Mouse (Mus musculus) granulocyte monocyte progenitor cell, adult 5-6 weeks (primary cell): ENCODE results near the gene Hbb-y. TPM values are rescaled to one million over a fixed set of nuclear protein-coding genes. Genes with fewer than 3 reads are reported as not detected.
"Not testable (repeated sequence)": the region's sequence is repeated elsewhere in the genome, so short reads cannot be mapped to it uniquely, and the experiment has no call there.

Experiments
- ATAC-seq: replicated peaks from 2 replicates; pipeline ENCODE4 v1.8.0; 2016; ENCODE audit warnings: mild to moderate bottlenecking, moderate TSS enrichment, inconsistent platforms; ENCODE audit not compliant: poor library complexity, severe bottlenecking
- total RNA-seq, 2 experiments: library from RNA; stranded (forward) in 1 of 2; stranded (reverse) in 1 of 2; fragments of 200-712, 200-1000 nt in 1 of 2; fragments of >200 nt in 1 of 2; fragmentation: Nextera tagmentation in 1 of 2; gene quantifications; 2 replicates each; pipeline ENCODE4 v1.2.3; 2014 to 2017

Gene Hbb-y
- total RNA-seq, 2 experiments from 2014 or later: not detected

DNA sequence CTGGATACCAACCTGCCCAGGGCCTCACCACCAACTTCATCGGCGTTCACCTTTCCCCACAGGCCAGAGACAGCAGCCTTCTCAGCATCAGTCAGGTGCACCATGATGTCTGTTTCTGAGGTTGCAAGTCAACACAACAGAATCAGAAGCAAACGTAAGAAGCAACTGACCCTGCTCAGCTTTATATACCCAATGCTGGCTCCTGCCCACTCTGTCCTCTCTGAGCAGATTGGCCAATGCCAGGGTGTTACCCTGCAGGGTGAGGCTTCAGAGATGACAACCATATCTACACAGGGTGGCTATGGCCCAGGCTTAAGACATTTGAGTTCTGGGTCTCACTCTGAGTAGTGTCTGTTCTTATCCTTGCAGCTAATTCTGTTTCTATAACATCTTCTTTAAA, 39.2 kb downstream of the Hbb-y start, which contains the start of gene Hbb-bt:
Gene Hbb-bt, minus strand, starts transcription at position 231 of the 400 bp plus-strand sequence.
- no peak for ATAC-seq

DNA sequence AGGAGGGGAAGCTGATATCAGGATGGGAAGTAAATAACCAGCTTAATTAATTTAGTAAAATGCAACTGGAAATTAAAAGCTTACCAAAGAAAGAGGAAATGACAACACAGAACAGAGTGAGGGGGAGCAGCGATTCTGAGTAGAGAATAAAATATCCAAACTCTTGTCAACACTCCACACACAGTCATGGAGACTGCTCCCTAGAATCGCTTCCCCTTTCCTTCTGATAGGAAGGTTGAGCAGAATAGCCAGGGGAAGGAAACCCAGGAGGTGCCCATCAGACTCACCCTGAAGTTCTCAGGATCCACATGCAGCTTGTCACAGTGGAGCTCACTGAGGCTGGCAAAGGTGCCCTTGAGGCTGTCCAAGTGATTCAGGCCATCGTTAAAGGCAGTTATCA, 39.9 kb downstream of the Hbb-y start:
- ATAC-seq: peak; percentile 90

- peak; percentile 81 for ATAC-seq
These were observed 40.8 kb downstream of the Hbb-y start for GRCm38 (mm10) chr7:103812174-103812573.

DNA sequence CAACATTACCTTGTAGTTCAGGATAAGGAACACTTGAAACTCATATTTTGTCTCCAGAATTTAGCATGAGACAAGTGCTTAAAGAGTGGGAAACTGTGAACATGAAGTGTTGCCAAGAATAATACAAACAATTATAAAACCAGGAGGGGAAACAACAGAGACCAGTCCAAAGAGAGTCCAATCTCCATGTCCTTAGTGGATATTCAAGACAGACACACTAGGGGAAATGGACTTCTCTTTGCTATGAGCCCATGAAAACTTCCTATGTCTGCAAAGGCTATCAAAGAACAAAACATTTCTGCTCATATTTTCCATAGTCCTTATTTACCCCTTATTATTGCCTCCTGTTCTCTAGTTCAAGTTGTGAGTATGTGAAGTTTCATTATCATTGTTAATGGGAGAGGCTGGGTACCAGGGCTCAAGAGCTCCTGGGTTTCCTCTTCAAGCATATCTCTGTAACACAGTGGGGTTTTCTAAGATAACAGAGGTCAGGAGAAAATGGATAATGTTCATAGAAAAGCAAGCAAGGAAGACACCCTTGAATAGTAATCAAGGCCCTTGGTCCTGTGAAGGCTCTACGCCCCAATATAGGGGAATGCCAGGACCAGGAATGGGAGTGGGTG, 41.7 kb downstream of the Hbb-y start:
- no peak for ATAC-seq

GRCm38 (mm10) chr7:103810746-103811145, 42.3 kb downstream of the Hbb-y start:
- ATAC-seq: no peak

DNA sequence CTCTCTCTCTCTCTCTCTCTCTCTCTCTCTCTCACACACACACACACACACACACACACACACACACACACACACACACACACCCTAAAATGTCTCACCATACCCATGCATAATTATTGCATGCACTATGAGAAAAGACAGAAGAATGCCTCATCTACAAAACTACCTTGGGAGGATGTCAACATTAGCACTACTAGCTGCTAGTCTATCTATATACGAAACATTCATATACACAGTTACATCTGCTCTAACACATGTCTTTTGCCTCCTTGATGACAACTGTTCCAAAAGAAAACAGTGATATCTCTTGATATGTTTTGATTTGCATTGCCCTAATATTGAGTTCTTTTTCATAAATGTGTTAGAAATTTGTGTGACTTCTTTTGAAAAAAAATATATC, 42.7 kb downstream of the Hbb-y start:
- no peak for ATAC-seq

GRCm38 (mm10) chr7:103809801-103810155, 43.2 kb downstream of the Hbb-y start:
- no peak for ATAC-seq

GRCm38 (mm10) chr7:103808971-103809800, 43.8 kb downstream of the Hbb-y start:
- no peak for ATAC-seq

DNA sequence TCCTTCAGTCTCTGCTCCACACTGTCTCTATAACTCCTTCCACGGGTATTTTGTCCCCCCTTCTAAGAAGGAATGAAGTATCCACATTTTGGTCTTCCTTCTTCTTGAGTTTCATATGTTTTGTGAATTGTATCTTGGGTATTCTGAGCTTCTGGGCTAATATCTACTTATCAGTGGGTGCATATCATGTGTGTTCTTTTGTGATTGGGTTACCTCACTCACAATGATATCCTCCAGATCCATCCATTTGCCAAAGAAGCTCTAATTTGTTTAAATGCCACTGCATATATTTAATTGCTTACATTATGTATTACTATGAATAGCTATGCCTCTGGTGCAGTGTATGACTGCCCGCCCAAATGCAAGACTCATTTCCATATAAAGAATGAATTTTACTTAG, 44.9 kb downstream of the Hbb-y start:
- ATAC-seq: not testable (repeated sequence)

- ATAC-seq: peak; percentile 82
These were observed 46.2 kb downstream of the Hbb-y start for GRCm38 (mm10) chr7:103806856-103807255.

Other genes with a start within 250 kb of the Hbb-y start
Only the 30 nearest of the 31 such genes appear.
- gene Olfr622, start 210.5 kb downstream of the Hbb-y start, total RNA-seq (2014; fragmentation: Nextera tagmentation): not detected in 2 replicates
- gene Olfr622, start 210.5 kb downstream of the Hbb-y start, total RNA-seq (2017): not detected in 2 replicates
- not detected in 2 replicates for gene Olfr623, start 189.5 kb downstream of the Hbb-y start, total RNA-seq (2014; fragmentation: Nextera tagmentation)
- gene Olfr623, start 189.5 kb downstream of the Hbb-y start, total RNA-seq (2017): not detected in 2 replicates
- gene Olfr624, start 182.0 kb downstream of the Hbb-y start, total RNA-seq (2014; fragmentation: Nextera tagmentation): not detected in 2 replicates
- gene Olfr624, start 182.0 kb downstream of the Hbb-y start, total RNA-seq (2017): not detected in 2 replicates
- gene Olfr625-ps1, start 170.5 kb downstream of the Hbb-y start, total RNA-seq (2014; fragmentation: Nextera tagmentation): not detected in 2 replicates
- gene Olfr625-ps1, start 170.5 kb downstream of the Hbb-y start, total RNA-seq (2017): not detected in 2 replicates
- gene Olfr243, start 138.5 kb downstream of the Hbb-y start, total RNA-seq (2014; fragmentation: Nextera tagmentation): not detected in 2 replicates
- not detected in 2 replicates for gene Olfr243, start 138.5 kb downstream of the Hbb-y start, total RNA-seq (2017)
- gene Olfr628, start 122.8 kb downstream of the Hbb-y start, total RNA-seq (2014; fragmentation: Nextera tagmentation): not detected in 2 replicates
- gene Olfr628, start 122.8 kb downstream of the Hbb-y start, total RNA-seq (2017): not detected in 2 replicates
- gene Olfr629, start 108.3 kb downstream of the Hbb-y start, total RNA-seq (2014; fragmentation: Nextera tagmentation): not detected in 2 replicates
- not detected in 2 replicates for gene Olfr629, start 108.3 kb downstream of the Hbb-y start, total RNA-seq (2017)
- gene Olfr630, start 95.9 kb downstream of the Hbb-y start, total RNA-seq (2014; fragmentation: Nextera tagmentation): not detected in 2 replicates
- not detected in 2 replicates for gene Olfr630, start 95.9 kb downstream of the Hbb-y start, total RNA-seq (2017)
- not detected in 2 replicates for gene Olfr69, start 81.6 kb downstream of the Hbb-y start, total RNA-seq (2014; fragmentation: Nextera tagmentation)
- not detected in 2 replicates for gene Olfr69, start 81.6 kb downstream of the Hbb-y start, total RNA-seq (2017)
- not detected in 2 replicates for gene Olfr68, start 73.5 kb downstream of the Hbb-y start, total RNA-seq (2014; fragmentation: Nextera tagmentation)
- gene Olfr68, start 73.5 kb downstream of the Hbb-y start, total RNA-seq (2017): not detected in 2 replicates
- not detected in 2 replicates for gene Olfr67, start 61.4 kb downstream of the Hbb-y start, total RNA-seq (2014; fragmentation: Nextera tagmentation)
- gene Olfr67, start 61.4 kb downstream of the Hbb-y start, total RNA-seq (2017): not detected in 2 replicates
- gene Hbb-bt, start 39.2 kb downstream of the Hbb-y start, total RNA-seq (2014; fragmentation: Nextera tagmentation): not detected in 2 replicates
- not detected in 2 replicates for gene Hbb-bt, start 39.2 kb downstream of the Hbb-y start, total RNA-seq (2017)
- not detected in 2 replicates for gene Hbb-bs, start 25.1 kb downstream of the Hbb-y start, total RNA-seq (2014; fragmentation: Nextera tagmentation)
- gene Hbb-bs, start 25.1 kb downstream of the Hbb-y start, total RNA-seq (2017): 1.6 and 5.2 TPM in 2 replicates
- not detected in 2 replicates for gene Hbb-bh2, start 12.7 kb downstream of the Hbb-y start, total RNA-seq (2014; fragmentation: Nextera tagmentation)
- gene Hbb-bh2, start 12.7 kb downstream of the Hbb-y start, total RNA-seq (2017): not detected in 2 replicates
- not detected in 2 replicates for gene Hbb-bh1, start 10.1 kb downstream of the Hbb-y start, total RNA-seq (2014; fragmentation: Nextera tagmentation)
- not detected in 2 replicates for gene Hbb-bh1, start 10.1 kb downstream of the Hbb-y start, total RNA-seq (2017)
- not detected in 2 replicates for gene Olfr66, start 33.0 kb upstream of the Hbb-y start, total RNA-seq (2014; fragmentation: Nextera tagmentation)
- gene Olfr66, start 33.0 kb upstream of the Hbb-y start, total RNA-seq (2017): not detected in 2 replicates
- not detected in 2 replicates for gene Olfr64, start 41.3 kb upstream of the Hbb-y start, total RNA-seq (2014; fragmentation: Nextera tagmentation)
- not detected in 2 replicates for gene Olfr64, start 41.3 kb upstream of the Hbb-y start, total RNA-seq (2017)
- gene Olfr65, start 50.3 kb upstream of the Hbb-y start, total RNA-seq (2014; fragmentation: Nextera tagmentation): not detected in 2 replicates
- not detected in 2 replicates for gene Olfr65, start 50.3 kb upstream of the Hbb-y start, total RNA-seq (2017)
- not detected in 2 replicates for gene Olfr631, start 75.6 kb upstream of the Hbb-y start, total RNA-seq (2014; fragmentation: Nextera tagmentation)
- gene Olfr631, start 75.6 kb upstream of the Hbb-y start, total RNA-seq (2017): not detected in 2 replicates
- gene Olfr632, start 81.1 kb upstream of the Hbb-y start, total RNA-seq (2014; fragmentation: Nextera tagmentation): not detected in 2 replicates
- not detected in 2 replicates for gene Olfr632, start 81.1 kb upstream of the Hbb-y start, total RNA-seq (2017)
- not detected in 2 replicates for gene Olfr633, start 91.2 kb upstream of the Hbb-y start, total RNA-seq (2014; fragmentation: Nextera tagmentation)
- not detected in 2 replicates for gene Olfr633, start 91.2 kb upstream of the Hbb-y start, total RNA-seq (2017)
- not detected in 2 replicates for gene Olfr635, start 117.9 kb upstream of the Hbb-y start, total RNA-seq (2014; fragmentation: Nextera tagmentation)
- gene Olfr635, start 117.9 kb upstream of the Hbb-y start, total RNA-seq (2017): not detected in 2 replicates
- gene Olfr638, start 145.5 kb upstream of the Hbb-y start, total RNA-seq (2014; fragmentation: Nextera tagmentation): not detected in 2 replicates
- gene Olfr638, start 145.5 kb upstream of the Hbb-y start, total RNA-seq (2017): not detected in 2 replicates
- gene Olfr639, start 164.1 kb upstream of the Hbb-y start, total RNA-seq (2014; fragmentation: Nextera tagmentation): not detected in 2 replicates
- gene Olfr639, start 164.1 kb upstream of the Hbb-y start, total RNA-seq (2017): not detected in 2 replicates
- gene Olfr640, start 172.4 kb upstream of the Hbb-y start, total RNA-seq (2014; fragmentation: Nextera tagmentation): not detected in 2 replicates
- gene Olfr640, start 172.4 kb upstream of the Hbb-y start, total RNA-seq (2017): not detected in 2 replicates
- gene Olfr641, start 182.2 kb upstream of the Hbb-y start, total RNA-seq (2014; fragmentation: Nextera tagmentation): not detected in 2 replicates
- gene Olfr641, start 182.2 kb upstream of the Hbb-y start, total RNA-seq (2017): not detected in 2 replicates
- not detected in 2 replicates for gene Olfr642, start 199.4 kb upstream of the Hbb-y start, total RNA-seq (2014; fragmentation: Nextera tagmentation)
- gene Olfr642, start 199.4 kb upstream of the Hbb-y start, total RNA-seq (2017): not detected in 2 replicates
- not detected in 2 replicates for gene 4930516K23Rik, start 208.2 kb upstream of the Hbb-y start, total RNA-seq (2014; fragmentation: Nextera tagmentation)
- gene 4930516K23Rik, start 208.2 kb upstream of the Hbb-y start, total RNA-seq (2017): not detected in 2 replicates
- gene Olfr644, start 218.7 kb upstream of the Hbb-y start, total RNA-seq (2014; fragmentation: Nextera tagmentation): not detected in 2 replicates
- gene Olfr644, start 218.7 kb upstream of the Hbb-y start, total RNA-seq (2017): not detected in 2 replicates
- not detected in 2 replicates for gene Olfr645, start 232.2 kb upstream of the Hbb-y start, total RNA-seq (2014; fragmentation: Nextera tagmentation)
- not detected in 2 replicates for gene Olfr645, start 232.2 kb upstream of the Hbb-y start, total RNA-seq (2017)